Mouse (Mus musculus) lung, adult 2 months (tissue): ENCODE data around the gene Tap2. TPM values are rescaled to one million over a fixed set of nuclear protein-coding genes. Genes with fewer than 3 reads are reported as not detected.
A peak's percentile ranks its signal among the peaks of the same experiment; 100 is the strongest.

ENCODE experiments used
- DNase-seq: peaks from one replicate; pipeline ENCODE4 v3.0.0; 2022
- H3K4me1 ChIP-seq: fragments of 200-500 bp; 2 replicates; pipeline ENCODE4 v1.6.1; 2011; ENCODE audit warnings: low read length; ENCODE audit not compliant: control insufficient read depth, insufficient read depth
- H3K4me3 ChIP-seq: fragments of 200-500 bp; replicated peaks from 2 replicates; pipeline ENCODE3; 2011; ENCODE audit warnings: low read depth, mild to moderate bottlenecking, control low read depth, low read length; ENCODE audit errors: extremely low read depth
- CTCF ChIP-seq: fragments of 200-500 bp; IDR thresholded peaks from 2 replicates; pipeline ENCODE4 v1.5.1; 2011; ENCODE audit warnings: mild to moderate bottlenecking, low read length, control low read depth; ENCODE audit not compliant: insufficient read depth
- POLR2A ChIP-seq: fragments of 200-500 bp; IDR thresholded peaks from 2 replicates; pipeline ENCODE4 v1.6.1; 2011; ENCODE audit warnings: low read depth, mild to moderate bottlenecking, control low read depth, low read length, borderline replicate concordance; ENCODE audit errors: extremely low read depth
- WGBS: fragments of 180-500 bp; shearing (Covaris S2); methylation state at CpG from one replicate; pipeline ENCODE4 v1.1.7; 2018; 5-methylcytosine and 5-hydroxymethylcytosine counted together
- polyA plus RNA-seq: library from polyadenylated mRNA; depleted of rRNA; stranded (reverse); fragments of >200 nt; gene quantifications from 2 replicates; pipeline ENCODE4 v1.2.3, GENCODE M21; 2012

Tap2 gene
- polyA plus RNA-seq, 1 experiment, result 68.8 TPM

DNA sequence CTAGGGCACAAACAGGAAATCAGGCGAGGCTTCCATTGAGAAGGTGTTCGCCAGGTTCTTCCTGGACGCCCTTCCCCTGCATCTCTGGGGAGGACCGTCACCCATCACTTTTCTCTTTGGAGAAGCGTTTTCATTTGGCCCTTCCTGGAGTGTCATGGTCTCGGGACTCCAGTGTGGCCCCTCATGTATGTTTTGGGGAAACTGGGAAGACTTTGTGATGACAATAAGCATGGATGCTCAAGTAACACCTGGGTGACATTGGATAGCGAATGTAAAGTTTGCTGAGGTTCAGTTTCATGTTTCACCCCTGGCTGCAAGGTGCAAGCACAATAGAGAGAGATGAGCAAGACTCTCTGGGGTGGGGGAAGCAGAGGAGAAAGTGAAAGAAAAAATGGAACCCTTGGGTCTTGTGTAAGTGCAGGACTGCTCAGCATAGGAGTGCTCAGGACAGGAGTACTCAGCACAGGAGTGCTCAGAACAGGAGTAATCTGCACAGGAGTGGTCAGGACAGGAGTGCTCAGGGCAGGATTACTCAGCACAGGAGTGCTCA, 1.7 kb upstream of the Tap2 start:
- WGBS, result 74% methylated on average over 7 of the region's 7 CpGs
- no peak for DNase-seq
- Histone ChIP-seq H3K4me3 (no peak overlapping the region), H3K4me1 (peaks cover 10% of the 10 kb centered on the region)
- TF ChIP-seq POLR2A, result no peak
- no peak for TF ChIP-seq CTCF

DNA sequence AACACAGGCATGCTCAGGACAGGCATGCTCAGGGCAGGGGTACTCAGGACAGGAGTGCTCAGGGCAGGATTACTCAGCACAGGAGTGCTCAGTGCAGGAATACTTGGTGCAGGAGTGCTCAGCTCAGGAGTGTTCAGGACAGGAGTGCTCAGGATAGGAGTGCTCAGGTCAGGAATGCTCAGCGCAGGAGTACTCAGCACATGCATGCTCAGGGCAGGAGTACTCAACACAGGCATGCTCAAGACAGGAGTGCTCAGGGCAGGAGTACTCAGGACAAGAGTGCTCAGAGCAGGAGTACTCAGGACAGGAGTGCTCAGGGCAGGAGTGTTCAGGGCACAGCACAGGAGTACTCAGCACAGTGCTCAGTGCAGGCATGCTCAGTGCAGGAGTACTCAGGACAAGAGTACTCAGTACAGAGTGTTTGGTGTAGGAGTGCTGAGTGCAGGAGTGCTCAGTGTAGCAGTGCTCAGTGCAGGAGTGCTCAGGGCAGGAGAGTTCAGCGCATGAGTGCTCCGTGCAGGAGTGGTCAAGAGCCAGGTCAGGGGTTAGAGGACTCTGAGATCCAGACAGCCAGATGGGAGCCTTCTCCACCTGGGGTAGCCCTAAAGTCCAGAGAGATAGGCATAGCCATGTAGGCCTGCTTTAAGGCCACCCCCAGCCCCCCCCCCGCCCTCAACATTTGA, 426 bp upstream of the Tap2 start:
- Histone ChIP-seq H3K4me3 (no peak overlapping the region), H3K4me1 (peaks cover 10% of the 10 kb centered on the region)
- DNase-seq, result no peak
- WGBS, result 80% methylated on average over 4 of the region's 4 CpGs
- TF ChIP-seq POLR2A, result no peak
- TF ChIP-seq CTCF, result no peak

DNA sequence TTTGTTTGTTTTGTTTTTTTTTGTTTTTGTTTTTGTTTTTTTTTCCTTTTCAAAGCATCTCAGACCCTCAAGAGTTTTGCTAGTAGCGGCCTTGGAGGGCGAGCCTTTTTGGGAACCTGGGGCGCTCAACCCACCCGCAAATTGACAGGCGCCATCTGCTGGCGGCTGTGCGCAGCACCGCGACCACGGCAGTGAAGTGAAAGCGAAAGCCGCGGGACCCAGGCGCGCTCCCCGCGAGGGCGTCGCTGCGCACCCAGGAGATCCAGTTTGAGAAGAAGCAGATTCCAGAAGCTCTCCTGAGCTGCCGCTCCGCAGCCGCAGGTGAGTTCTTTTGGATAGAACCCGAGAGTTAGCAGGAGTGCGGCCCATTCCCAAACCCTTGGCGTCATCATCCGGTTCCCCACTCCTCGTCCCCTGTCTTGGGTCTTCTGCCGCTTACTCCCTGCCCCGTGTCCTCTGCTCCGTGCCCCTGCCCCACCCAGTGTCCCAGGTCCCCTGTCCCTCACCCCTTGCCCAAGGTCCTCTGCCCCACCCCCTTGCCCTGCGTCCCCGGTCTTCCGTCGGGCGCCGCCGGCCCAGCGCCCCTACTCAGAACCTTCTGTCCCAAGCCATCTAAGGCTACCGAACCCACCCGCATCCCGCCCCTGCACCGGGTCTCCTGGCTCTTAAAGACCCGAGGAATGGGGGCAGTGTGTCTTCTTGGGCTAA, 1.1 kb downstream of the Tap2 start:
- under 1% methylated on average over 44 of the region's 44 CpGs for WGBS
- peaks cover 7% of the 10 kb centered on the region for H3K4me1 ChIP-seq

DNA sequence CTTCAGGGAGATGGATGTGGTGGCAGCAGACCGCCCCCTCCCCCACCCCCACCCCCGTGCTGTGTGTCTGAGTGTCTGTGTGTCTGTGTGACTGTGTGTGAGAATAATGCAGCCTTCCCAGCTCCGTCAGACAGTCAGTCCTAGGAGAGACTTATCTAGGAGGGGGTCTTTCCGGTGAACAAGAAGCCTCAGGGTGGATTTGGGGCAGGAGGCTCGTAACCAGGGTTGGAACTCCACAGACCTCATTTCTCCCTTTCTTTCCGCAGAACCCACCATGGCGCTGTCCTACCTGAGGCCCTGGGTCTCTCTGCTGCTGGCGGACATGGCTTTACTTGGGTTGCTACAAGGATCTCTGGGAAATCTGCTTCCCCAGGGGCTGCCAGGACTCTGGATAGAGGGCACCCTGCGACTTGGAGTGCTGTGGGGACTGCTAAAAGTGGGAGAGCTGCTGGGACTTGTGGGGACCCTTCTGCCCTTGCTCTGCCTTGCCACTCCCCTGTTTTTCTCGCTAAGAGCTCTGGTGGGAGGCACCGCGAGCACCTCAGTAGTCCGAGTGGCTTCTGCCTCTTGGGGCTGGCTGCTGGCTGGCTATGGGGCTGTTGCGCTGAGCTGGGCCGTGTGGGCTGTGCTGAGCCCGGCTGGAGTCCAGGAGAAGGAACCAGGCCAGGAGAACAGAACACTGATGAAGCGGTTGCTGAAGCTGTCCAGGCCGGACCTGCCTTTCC, 1.9 kb downstream of the Tap2 start:
- H3K4me1 ChIP-seq, result peaks cover 7% of the 10 kb centered on the region
- 8% methylated on average over 18 of the region's 18 CpGs for WGBS
- DNase-seq, result peak; percentile 37
- TF ChIP-seq POLR2A, result 0 out of 2 replicates have a peak, but pooled peaks have one; percentile 3
- no peak for TF ChIP-seq CTCF
- peak overlapping the region; percentile 95 for H3K4me3 ChIP-seq

More for the DNA sequence above, 1.1 kb downstream of the Tap2 start:
- TF ChIP-seq CTCF (peak; percentile 74), POLR2A (peak; percentile 72; the same call in 1 of the 2 replicates)
- peak overlapping the region; percentile 95 for H3K4me3 ChIP-seq
- DNase-seq, result peak; percentile 93

DNA sequence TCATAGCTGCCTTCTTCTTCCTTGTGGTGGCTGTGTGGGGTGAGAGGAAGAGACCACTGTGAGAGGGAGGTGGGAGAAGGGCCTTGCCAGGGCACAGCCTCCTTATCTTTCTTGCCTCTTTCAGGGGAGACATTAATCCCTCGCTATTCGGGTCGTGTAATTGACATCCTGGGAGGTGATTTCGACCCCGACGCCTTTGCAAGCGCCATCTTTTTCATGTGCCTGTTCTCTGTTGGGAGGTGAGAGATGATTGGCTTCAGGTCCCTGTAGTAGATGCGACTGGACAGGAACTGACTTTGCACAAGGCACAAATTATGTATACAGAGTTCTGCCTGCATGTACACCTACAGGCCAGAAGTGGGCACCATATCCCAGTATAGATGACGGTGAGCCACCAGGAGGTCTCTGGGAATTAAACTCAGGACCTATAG, 2.4 kb downstream of the Tap2 start:
- H3K4me1 ChIP-seq, result peaks cover 7% of the 10 kb centered on the region
- H3K4me3 ChIP-seq, result peak overlapping the region; percentile 95
- WGBS, result 16% methylated on average over 9 of the region's 9 CpGs
- DNase-seq, result peak; percentile 41
- TF ChIP-seq CTCF, result peak; percentile 48
- TF ChIP-seq POLR2A, result no peak

DNA sequence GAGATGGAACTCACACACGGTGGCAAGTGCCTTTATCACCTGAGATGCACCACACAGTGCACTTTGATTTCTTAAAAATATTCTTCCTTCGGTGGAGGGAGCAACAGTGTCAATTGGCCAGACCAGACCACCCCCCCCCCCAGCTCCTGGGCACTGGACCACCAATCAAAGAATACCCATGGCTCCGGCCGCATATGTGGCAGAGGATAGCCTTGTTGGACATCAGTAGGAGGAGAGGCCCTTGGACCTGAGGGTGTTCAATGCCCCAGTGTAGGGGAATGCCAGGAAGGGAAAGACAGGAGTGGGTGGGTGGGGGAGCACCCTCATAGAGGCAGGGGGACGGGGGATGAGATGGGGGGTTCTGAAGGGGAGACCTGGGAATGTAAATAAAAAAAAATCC, 3.4 kb downstream of the Tap2 start:
- TF ChIP-seq CTCF (no peak), POLR2A (no peak)
- peaks cover 7% of the 10 kb centered on the region for H3K4me1 ChIP-seq
- WGBS, result 90% methylated on average over 5 of the region's 5 CpGs
- DNase-seq, result no peak
- H3K4me3 ChIP-seq, result no peak overlapping the region

DNA sequence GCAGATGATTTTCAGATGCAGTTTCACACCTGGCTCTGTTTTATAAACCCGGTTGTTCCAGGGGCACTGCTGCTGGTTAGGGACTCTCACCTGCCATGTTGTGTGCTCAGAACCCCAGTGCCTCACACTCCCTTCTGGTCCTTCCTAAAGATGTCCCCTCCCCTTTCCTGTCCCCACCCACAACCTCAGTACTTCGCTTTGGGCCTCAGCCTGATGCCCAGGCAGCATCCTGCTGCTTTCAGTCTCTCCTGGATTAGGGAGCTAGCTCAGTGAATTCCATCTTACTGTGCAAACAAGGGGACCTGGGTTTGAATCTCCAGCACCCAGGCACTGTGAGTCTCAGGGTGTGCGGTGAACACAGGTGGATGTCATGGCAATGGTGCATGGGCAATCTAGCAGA, 4.1 kb downstream of the Tap2 start:
- TF ChIP-seq CTCF (no peak), POLR2A (no peak)
- no peak overlapping the region for H3K4me3 ChIP-seq
- peaks cover 7% of the 10 kb centered on the region for H3K4me1 ChIP-seq
- WGBS, result 56% methylated on average over 3 of the region's 3 CpGs
- DNase-seq, result no peak

DNA sequence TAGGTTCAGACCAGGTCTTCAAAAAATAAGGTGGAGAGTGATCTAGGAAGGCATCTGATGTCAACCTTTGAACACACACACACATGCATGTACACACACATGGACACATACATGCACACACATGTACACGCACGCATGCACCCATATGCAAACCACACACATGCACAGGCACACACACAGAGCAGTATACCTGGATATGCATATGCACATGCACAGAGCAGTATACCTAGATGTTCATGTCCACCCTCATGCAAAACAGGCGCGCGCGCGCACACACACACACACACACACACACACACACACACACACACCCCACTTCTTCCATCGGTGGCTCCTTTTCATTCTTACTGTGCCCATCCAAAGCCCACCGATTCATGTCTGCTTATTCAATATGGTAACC, 4.5 kb downstream of the Tap2 start:
- Histone ChIP-seq H3K4me1 (peaks cover 7% of the 10 kb centered on the region), H3K4me3 (no peak overlapping the region)
- no peak for DNase-seq
- TF ChIP-seq CTCF, result no peak
- TF ChIP-seq POLR2A, result no peak
- WGBS, result 93% methylated on average over 9 of the region's 9 CpGs

DNA sequence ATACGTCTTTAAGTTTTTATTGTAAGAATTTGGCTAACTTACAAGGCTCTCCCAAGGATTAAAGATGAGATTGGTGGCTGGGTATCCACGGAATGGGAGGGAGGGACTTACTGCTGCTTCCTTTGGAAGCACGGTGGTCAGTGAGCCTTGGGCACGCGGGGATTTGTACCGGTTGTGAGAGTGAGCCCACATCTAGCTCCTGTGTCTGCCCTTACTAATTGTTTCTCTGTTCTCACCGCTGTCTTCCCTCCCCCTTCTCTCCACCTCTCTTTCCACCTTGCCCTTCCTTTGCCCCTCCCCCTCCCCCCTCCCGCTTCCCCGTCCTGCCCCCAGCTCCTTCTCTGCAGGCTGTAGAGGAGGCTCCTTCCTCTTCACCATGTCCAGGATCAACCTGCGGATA, 5.1 kb downstream of the Tap2 start:
- H3K4me1 ChIP-seq, result peaks cover 7% of the 10 kb centered on the region
- DNase-seq, result no peak

More for the DNA sequence above, 5.1 kb downstream of the Tap2 start:
- no peak overlapping the region for H3K4me3 ChIP-seq
- WGBS, result 47% methylated on average over 10 of the region's 10 CpGs
- no peak for TF ChIP-seq POLR2A
- TF ChIP-seq CTCF, result no peak
